Mouse (Mus musculus) CH12.LX (cell line): Measurements from ENCODE around the gene Rpl18.

ENCODE experiments used
- CHD2 ChIP-seq: IDR thresholded peaks from 2 replicates; pipeline ENCODE4 v1.6.1; 2011; ENCODE audit warnings: low read length, improper control_type of control experiment
- CTCF ChIP-seq, 2 experiments: IDR thresholded peaks in 1 of 2; conservative IDR thresholded peaks in 1 of 2; 2 replicates each; pipeline ENCODE4 v1.5.1; 2011 to 2012; ENCODE audit warnings: low read depth in 2 of 2, low read length in 2 of 2, improper control_type of control experiment in 1 of 2, inconsistent platforms in 1 of 2, mild to moderate bottlenecking in 1 of 2, moderate library complexity in 1 of 2
- ELF1 ChIP-seq: IDR thresholded peaks from 2 replicates; pipeline ENCODE4 v1.6.1; 2014; ENCODE audit warnings: low read depth, mild to moderate bottlenecking, inconsistent platforms, low read length, improper control_type of control experiment
- EP300 ChIP-seq: IDR thresholded peaks from 2 replicates; pipeline ENCODE4 v1.6.1; 2011; ENCODE audit warnings: low read length, improper control_type of control experiment
- JUND ChIP-seq: conservative IDR thresholded peaks from 2 replicates; pipeline ENCODE4 v1.6.1; 2011; ENCODE audit warnings: low read depth, low read length, improper control_type of control experiment
- MAFK ChIP-seq: IDR thresholded peaks from 2 replicates; pipeline ENCODE4 v1.6.1; 2011; ENCODE audit warnings: low read length, improper control_type of control experiment; ENCODE audit not compliant: insufficient replicate concordance
- MAX ChIP-seq: IDR thresholded peaks from 2 replicates; pipeline ENCODE4 v1.6.1; 2011; ENCODE audit warnings: low read length, improper control_type of control experiment
- MEF2A ChIP-seq: IDR thresholded peaks from 2 replicates; pipeline ENCODE4 v1.6.1; 2014; ENCODE audit warnings: low read depth, mild to moderate bottlenecking, inconsistent platforms, low read length, improper control_type of control experiment, borderline replicate concordance
- NELFE ChIP-seq: IDR thresholded peaks from 2 replicates; pipeline ENCODE4 v1.6.1; 2011; ENCODE audit warnings: low read depth, low read length, improper control_type of control experiment
- POLR2AphosphoS2 ChIP-seq: IDR thresholded peaks from 2 replicates; pipeline ENCODE4 v1.6.1; 2011; ENCODE audit warnings: low read depth, low read length, improper control_type of control experiment
- SIN3A ChIP-seq: IDR thresholded peaks from 2 replicates; pipeline ENCODE4 v1.6.1; 2012; ENCODE audit warnings: low read length, improper control_type of control experiment, inconsistent platforms
- TCF12 ChIP-seq: IDR thresholded peaks from 2 replicates; pipeline ENCODE4 v1.6.1; 2014; ENCODE audit warnings: low read depth, mild to moderate bottlenecking, inconsistent platforms, low read length, improper control_type of control experiment
- ZNF384 ChIP-seq: IDR thresholded peaks from 2 replicates; pipeline ENCODE4 v1.6.1; 2012; ENCODE audit warnings: low read depth, low read length, improper control_type of control experiment, inconsistent platforms

GRCm38 (mm10) chr7:45716952-45717917, 2.0 kb downstream of the Rpl18 start:
- TF ChIP-seq CHD2 (no peak; the same call in 1 of the 2 replicates), SIN3A (no peak), CTCF (conservative IDR thresholded peaks at IDR 0.05 in 1 of 2, IDR thresholded peaks at IDR 0.05 in 1 of 2; ENCODE audit: low read depth in 2 of 2, low read length in 2 of 2) (no peak), POLR2AphosphoS2 (no peak), NELFE (no peak), ELF1 (no peak), ZNF384 (no peak), EP300 (no peak), TCF12 (no peak), MAX (no peak), MAFK (no peak), MEF2A (no peak), JUND (no peak)
